Mouse (Mus musculus) ES-E14 (cell line): ENCODE results near the gene Tbxas1.

Experiments
- CHD2 ChIP-seq: IDR thresholded peaks from 2 replicates; pipeline ENCODE4 v1.6.1; 2014; ENCODE audit warnings: mild to moderate bottlenecking, low read depth, low read length, inconsistent platforms
- HCFC1 ChIP-seq: IDR thresholded peaks from 2 replicates; pipeline ENCODE4 v1.6.1; 2012; ENCODE audit warnings: low read length, inconsistent platforms, borderline replicate concordance; ENCODE audit not compliant: insufficient read depth
- MAFK ChIP-seq: IDR thresholded peaks from 2 replicates; pipeline ENCODE4 v1.6.1; 2014; ENCODE audit warnings: mild to moderate bottlenecking, low read depth, low read length, inconsistent platforms; ENCODE audit not compliant: insufficient read depth
- ZC3H11A ChIP-seq: IDR thresholded peaks from 2 replicates; pipeline ENCODE4 v1.6.1; 2012; ENCODE audit warnings: low read depth, mild to moderate bottlenecking, inconsistent platforms, low read length, borderline replicate concordance
- ZNF384 ChIP-seq: IDR thresholded peaks from 2 replicates; pipeline ENCODE4 v1.6.1; 2012; ENCODE audit warnings: low read depth, low read length, inconsistent platforms

DNA sequence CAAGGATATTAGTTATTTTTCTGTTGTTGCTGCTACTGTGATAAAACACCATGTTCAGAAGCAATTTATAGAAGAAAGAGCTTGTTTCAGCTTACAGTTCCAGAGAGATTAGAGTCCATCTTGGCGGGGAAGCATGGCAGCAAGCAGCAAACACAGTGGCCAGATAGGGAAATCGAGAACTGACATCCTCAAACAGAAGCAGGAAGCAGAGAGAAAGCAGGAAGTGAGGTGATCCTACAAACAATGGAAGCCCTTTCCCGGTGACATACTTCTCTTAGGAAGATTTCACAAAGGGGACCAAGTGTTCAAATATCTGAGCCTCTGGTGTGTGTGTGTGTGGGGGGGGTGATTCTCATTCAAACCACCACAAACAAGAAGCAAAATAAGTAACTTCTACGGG lies 107.5 kb downstream of the Tbxas1 start:
- TF ChIP-seq CHD2 (no peak), ZNF384 (no peak), MAFK (no peak), HCFC1 (no peak), ZC3H11A (no peak)
